Mouse (Mus musculus): ENCODE measurements around the gene Epb42. TPM values are rescaled to one million over a fixed set of nuclear protein-coding genes. Genes with fewer than 3 reads are reported as not detected.

The Epb42 gene
- 0.16 and 0.32 TPM in 2 replicates for polyA plus RNA-seq (2014; fragmentation: Nextera tagmentation; extraction: Ambion mirVana)

DNA sequence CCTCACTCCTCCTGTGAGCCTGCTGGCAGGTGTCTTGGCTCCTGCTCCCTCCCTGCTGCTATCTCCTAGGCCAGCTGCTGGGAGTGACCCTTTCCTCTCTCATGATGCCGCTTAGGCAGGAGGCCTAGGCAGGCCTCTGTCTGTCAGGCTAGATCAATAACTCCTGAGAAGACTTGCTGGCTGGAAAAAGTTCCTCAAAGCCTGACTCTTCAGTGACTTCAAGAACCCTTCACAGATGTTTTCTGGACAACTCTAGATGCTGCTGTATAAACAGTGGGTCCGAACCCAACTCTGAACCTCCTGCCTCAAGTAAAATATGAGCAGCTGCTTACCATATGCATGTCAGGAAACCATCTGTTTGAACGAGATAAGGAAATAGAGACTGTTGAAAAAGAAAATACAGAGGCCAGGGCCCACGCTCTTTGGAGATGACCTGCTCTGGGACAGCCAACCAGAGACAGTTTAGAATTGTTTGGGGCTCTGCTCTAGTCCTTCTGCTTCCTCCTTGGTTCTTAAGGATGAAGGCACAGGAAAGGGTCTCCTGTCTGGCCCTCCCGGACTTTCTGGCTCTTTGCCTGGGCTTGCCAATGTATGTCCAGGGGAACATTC lies at the start of gene Epb42:
TSS of gene Epb42 (minus strand) at position 340 of the 609 bp plus-strand sequence.
- DNase-seq = no peak
- no peaks in the 10 kb centered on the region for H3K36me3 ChIP-seq (ENCODE audit: control insufficient read depth, insufficient read depth, low read length)
- WGBS = 71% methylated on average over 5 of the region's 5 CpGs

DNA sequence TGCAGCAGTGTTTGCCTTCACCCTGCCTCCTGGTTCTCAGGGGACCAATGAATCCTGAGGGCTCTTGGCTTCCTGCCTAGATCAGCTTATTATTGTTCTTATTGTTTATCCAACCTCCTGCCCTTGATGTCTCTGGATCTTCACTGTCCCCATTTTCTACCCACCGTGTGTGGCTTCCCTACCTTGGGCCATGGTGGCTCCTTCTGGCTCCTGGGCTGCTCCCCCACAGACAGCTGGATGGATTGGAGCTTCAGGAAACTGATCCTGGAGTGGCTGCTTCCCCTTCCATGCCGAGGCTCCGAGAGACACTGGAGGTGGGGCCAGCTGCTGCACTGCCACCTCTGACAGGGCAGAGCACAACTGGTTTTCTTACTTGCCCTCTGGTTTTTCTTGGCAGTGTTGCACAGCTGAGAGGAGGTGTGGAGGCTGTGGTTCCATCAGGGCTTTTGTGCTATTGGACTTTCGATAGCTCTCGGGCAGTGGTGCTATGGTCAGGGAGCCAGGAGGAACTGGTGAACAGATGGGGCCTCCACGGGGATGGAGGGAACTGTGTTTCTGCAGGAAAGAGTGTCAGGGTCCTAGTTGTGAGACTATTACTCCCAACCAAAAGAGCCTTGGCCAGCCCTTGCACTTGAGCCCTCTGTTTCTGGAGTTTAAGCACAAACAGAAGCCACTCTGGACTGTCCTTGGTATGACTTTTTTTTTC lies 48.8 kb upstream of the Epb42 start, which contains the start of gene Tgm5:
TSS of gene Tgm5 (minus strand) at position 362 of the 706 bp plus-strand sequence.
- ATAC-seq (ENCODE audit: low FRiP score, low TSS enrichment) = no peak
- Histone ChIP-seq H3K36me3 (ENCODE audit: control insufficient read depth, insufficient read depth, low read length) (no peaks in the 10 kb centered on the region), H3K4me2 (ENCODE audit: low read length) (no peak within 1 kb of the TSS), H3K9me3 (ENCODE audit: control insufficient read depth, low read length) (no peaks in the 10 kb centered on the region), H3K9ac (replicated peaks; ENCODE audit: low read length) (no peak within 1 kb of the TSS), H3K4me3 (replicated peaks; ENCODE audit: low read depth, low read length) (no peak within 1 kb of the TSS), H3K27me3 (ENCODE audit: control insufficient read depth, insufficient read depth, low read length) (no peaks in the 10 kb centered on the region), H3K4me1 (ENCODE audit: control insufficient read depth, insufficient read depth, low read length) (no peaks in the 10 kb centered on the region), H3K27ac (replicated peaks; ENCODE audit: low read depth, low read length) (no peak within 1 kb of the TSS)
- 68% methylated on average over 6 of the region's 6 CpGs for WGBS
- peak; percentile 10 for DNase-seq

More for the DNA sequence above, at the start of gene Epb42:
- Histone ChIP-seq H3K27ac (replicated peaks; ENCODE audit: low read depth, low read length) (no peak within 1 kb of the TSS), H3K4me3 (replicated peaks; ENCODE audit: low read depth, low read length) (no peak within 1 kb of the TSS), H3K9me3 (ENCODE audit: control insufficient read depth, low read length) (no peaks in the 10 kb centered on the region), H3K4me1 (ENCODE audit: control insufficient read depth, insufficient read depth, low read length) (no peaks in the 10 kb centered on the region), H3K27me3 (ENCODE audit: control insufficient read depth, insufficient read depth, low read length) (no peaks in the 10 kb centered on the region), H3K4me2 (ENCODE audit: low read length) (no peak within 1 kb of the TSS), H3K9ac (replicated peaks; ENCODE audit: low read length) (no peak within 1 kb of the TSS)
- ATAC-seq (ENCODE audit: low FRiP score, low TSS enrichment) = no peak

DNA sequence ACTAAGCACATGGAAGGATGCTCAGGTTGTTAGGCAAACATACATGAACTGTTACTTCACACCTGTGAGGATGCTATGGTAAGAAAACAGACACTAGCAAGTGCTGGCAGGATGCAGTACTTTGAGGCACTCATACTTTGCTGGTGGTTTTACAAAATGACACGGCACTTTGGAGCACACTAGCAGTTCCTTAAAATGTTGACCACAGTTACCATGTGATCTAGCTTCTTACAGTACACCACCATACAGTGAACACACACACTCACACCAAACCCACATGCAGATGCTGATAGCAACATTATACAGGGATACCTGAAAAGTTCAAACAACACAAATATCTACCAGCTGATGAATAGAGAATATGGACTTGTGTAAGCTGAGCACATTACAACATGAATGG lies 45.8 kb upstream of the Epb42 start:
- WGBS = 95% methylated on average over 1 of the region's 1 CpGs
- DNase-seq = no peak
- H3K4me3 ChIP-seq (replicated peaks; ENCODE audit: low read depth, low read length) = no peak overlapping the region
- H3K36me3 ChIP-seq (ENCODE audit: control insufficient read depth, insufficient read depth, low read length) = no peaks in the 10 kb centered on the region
- no peak for ATAC-seq (ENCODE audit: low FRiP score, low TSS enrichment)
- H3K9me3 ChIP-seq (ENCODE audit: control insufficient read depth, low read length) = no peaks in the 10 kb centered on the region
- no peaks in the 10 kb centered on the region for H3K27me3 ChIP-seq (ENCODE audit: control insufficient read depth, insufficient read depth, low read length)
- H3K27ac ChIP-seq (replicated peaks; ENCODE audit: low read depth, low read length) = no peak overlapping the region
- H3K4me1 ChIP-seq (ENCODE audit: control insufficient read depth, insufficient read depth, low read length) = no peaks in the 10 kb centered on the region
- H3K4me2 ChIP-seq (ENCODE audit: low read length) = no peak overlapping the region
- H3K9ac ChIP-seq (replicated peaks; ENCODE audit: low read length) = no peak overlapping the region

DNA sequence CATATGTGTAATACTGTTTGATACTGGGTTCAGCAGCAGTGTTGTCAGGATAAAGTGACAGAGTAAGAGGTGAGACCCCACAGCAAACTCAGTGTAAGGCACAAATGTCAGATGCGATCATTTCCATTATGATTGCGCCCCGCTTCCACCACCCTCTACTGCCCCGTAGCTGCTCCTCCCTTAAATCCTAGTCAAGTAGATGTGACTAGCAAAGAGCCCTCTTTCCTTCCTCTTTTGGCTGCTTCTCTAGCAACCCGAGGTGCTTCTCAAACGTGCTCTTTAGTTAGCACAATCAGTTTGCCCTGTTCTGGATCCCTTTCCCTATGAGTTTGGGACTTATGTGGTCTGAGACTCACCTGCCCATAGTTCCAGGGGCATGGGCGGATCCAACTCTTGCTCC lies 37.9 kb upstream of the Epb42 start:
- ATAC-seq (ENCODE audit: low FRiP score, low TSS enrichment) = no peak

DNA sequence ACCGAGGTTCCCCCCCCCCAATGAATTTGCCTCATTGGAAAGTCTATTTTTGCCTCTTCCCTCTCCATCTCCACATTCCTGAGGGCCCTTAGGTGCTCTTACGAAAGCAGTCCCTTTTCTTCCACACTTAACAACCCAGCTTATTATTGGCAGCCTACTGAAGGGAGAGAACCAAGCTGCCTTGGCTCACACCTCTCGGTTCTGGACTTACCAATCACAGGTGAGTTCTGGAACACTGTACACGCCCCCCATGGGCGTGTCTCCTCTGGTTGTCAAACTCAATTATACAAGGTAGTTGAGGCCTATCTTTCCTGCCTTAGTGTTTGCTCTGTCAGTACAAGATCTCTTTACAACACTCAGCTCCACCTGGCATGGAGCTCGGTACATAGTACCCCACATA lies 35.0 kb upstream of the Epb42 start:
- no peak overlapping the region for H3K4me2 ChIP-seq (ENCODE audit: low read length)
- no peaks in the 10 kb centered on the region for H3K36me3 ChIP-seq (ENCODE audit: control insufficient read depth, insufficient read depth, low read length)
- no peak overlapping the region for H3K4me3 ChIP-seq (replicated peaks; ENCODE audit: low read depth, low read length)
- no peaks in the 10 kb centered on the region for H3K27me3 ChIP-seq (ENCODE audit: control insufficient read depth, insufficient read depth, low read length)
- H3K27ac ChIP-seq (replicated peaks; ENCODE audit: low read depth, low read length) = no peak overlapping the region
- DNase-seq = no peak
- 82% methylated on average over 6 of the region's 6 CpGs for WGBS
- H3K9me3 ChIP-seq (ENCODE audit: control insufficient read depth, low read length) = no peaks in the 10 kb centered on the region
- no peak overlapping the region for H3K9ac ChIP-seq (replicated peaks; ENCODE audit: low read length)
- ATAC-seq (ENCODE audit: low FRiP score, low TSS enrichment) = no peak
- no peaks in the 10 kb centered on the region for H3K4me1 ChIP-seq (ENCODE audit: control insufficient read depth, insufficient read depth, low read length)

More for the DNA sequence above, 37.9 kb upstream of the Epb42 start:
- Histone ChIP-seq H3K27ac (replicated peaks; ENCODE audit: low read depth, low read length) (no peak overlapping the region), H3K36me3 (ENCODE audit: control insufficient read depth, insufficient read depth, low read length) (no peaks in the 10 kb centered on the region), H3K4me3 (replicated peaks; ENCODE audit: low read depth, low read length) (no peak overlapping the region), H3K9ac (replicated peaks; ENCODE audit: low read length) (no peak overlapping the region), H3K27me3 (ENCODE audit: control insufficient read depth, insufficient read depth, low read length) (no peaks in the 10 kb centered on the region), H3K9me3 (ENCODE audit: control insufficient read depth, low read length) (no peaks in the 10 kb centered on the region), H3K4me2 (ENCODE audit: low read length) (no peak overlapping the region), H3K4me1 (ENCODE audit: control insufficient read depth, insufficient read depth, low read length) (no peaks in the 10 kb centered on the region)
- 83% methylated on average over 7 of the region's 7 CpGs for WGBS
- no peak for DNase-seq

DNA sequence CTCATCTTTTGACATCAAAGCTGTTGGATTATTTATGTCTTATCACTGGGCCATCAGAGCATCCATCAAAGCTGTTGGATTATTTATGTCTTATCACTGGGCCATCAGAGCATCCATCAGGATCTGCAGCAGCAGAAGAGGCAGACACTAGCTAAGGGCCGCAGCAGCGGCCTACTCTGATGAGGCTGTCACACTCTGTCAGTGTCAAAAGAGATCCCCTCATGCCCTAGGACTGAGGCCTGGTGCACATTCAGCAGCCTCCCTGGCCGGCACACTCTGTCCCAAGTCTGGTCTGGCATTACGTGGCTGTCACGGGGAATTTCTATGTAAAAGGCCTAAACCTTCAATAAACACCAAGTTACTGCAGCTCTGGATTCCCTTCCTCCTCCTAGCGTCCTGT lies 32.6 kb upstream of the Epb42 start:
- H3K36me3 ChIP-seq (ENCODE audit: control insufficient read depth, insufficient read depth, low read length) = no peaks in the 10 kb centered on the region
- H3K4me3 ChIP-seq (replicated peaks; ENCODE audit: low read depth, low read length) = no peak overlapping the region
- ATAC-seq (ENCODE audit: low FRiP score, low TSS enrichment) (no peak), DNase-seq (no peak)
- H3K4me2 ChIP-seq (ENCODE audit: low read length) = no peak overlapping the region
- WGBS = 52% methylated on average over 6 of the region's 6 CpGs
- H3K9ac ChIP-seq (replicated peaks; ENCODE audit: low read length) = no peak overlapping the region
- no peaks in the 10 kb centered on the region for H3K4me1 ChIP-seq (ENCODE audit: control insufficient read depth, insufficient read depth, low read length)
- H3K9me3 ChIP-seq (ENCODE audit: control insufficient read depth, low read length) = no peaks in the 10 kb centered on the region
- H3K27ac ChIP-seq (replicated peaks; ENCODE audit: low read depth, low read length) = no peak overlapping the region
- H3K27me3 ChIP-seq (ENCODE audit: control insufficient read depth, insufficient read depth, low read length) = no peaks in the 10 kb centered on the region

DNA sequence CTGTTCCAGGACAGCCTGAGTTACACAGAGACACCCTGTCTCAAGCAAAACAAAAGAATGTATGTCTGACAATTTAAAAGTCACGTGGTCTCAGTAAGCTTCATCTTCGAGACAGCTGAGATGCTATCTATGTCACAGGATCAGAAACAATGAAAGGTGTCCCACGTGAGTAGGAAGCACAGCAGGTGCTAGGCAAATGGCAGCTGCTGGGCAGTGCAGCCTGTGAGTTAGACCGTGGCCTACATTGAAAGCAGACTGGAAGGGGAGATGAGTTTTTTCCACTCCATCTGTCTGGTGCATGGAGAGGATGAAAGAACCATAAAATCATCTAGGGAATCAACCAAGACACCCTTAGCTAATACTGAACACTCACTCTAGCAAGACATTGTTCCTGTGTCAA lies 30.2 kb upstream of the Epb42 start:
- WGBS = 52% methylated on average over 4 of the region's 4 CpGs
- no peak overlapping the region for H3K9ac ChIP-seq (replicated peaks; ENCODE audit: low read length)

DNA sequence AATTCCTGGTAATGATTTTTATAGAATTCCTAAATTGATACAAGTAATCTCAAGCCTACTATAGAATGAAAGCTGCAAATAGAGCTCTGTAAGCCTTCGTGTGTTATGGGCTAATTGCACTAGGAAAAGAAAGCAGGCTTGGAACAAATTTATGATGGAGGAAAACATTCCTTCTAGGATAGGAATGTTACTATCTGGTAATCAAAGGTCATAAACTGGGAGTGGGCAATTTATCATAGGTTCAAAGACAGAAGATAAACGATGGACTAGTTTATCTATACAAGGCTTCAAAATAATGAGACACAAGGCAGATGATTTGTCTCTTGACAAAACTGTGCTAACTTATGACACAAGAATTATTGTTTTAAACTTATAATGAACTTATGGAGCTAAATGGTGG lies 24.4 kb upstream of the Epb42 start:
- H3K27me3 ChIP-seq (ENCODE audit: control insufficient read depth, insufficient read depth, low read length) = no peaks in the 10 kb centered on the region
- H3K27ac ChIP-seq (replicated peaks; ENCODE audit: low read depth, low read length) = no peak overlapping the region
- no peaks in the 10 kb centered on the region for H3K36me3 ChIP-seq (ENCODE audit: control insufficient read depth, insufficient read depth, low read length)
- DNase-seq (no peak), ATAC-seq (ENCODE audit: low FRiP score, low TSS enrichment) (no peak)
- H3K4me1 ChIP-seq (ENCODE audit: control insufficient read depth, insufficient read depth, low read length) = no peaks in the 10 kb centered on the region
- H3K9me3 ChIP-seq (ENCODE audit: control insufficient read depth, low read length) = no peaks in the 10 kb centered on the region
- 95% methylated on average over 2 of the region's 2 CpGs for WGBS
- no peak overlapping the region for H3K4me2 ChIP-seq (ENCODE audit: low read length)
- no peak overlapping the region for H3K9ac ChIP-seq (replicated peaks; ENCODE audit: low read length)
- no peak overlapping the region for H3K4me3 ChIP-seq (replicated peaks; ENCODE audit: low read depth, low read length)

More for the DNA sequence above, 30.2 kb upstream of the Epb42 start:
- no peak overlapping the region for H3K4me2 ChIP-seq (ENCODE audit: low read length)
- H3K36me3 ChIP-seq (ENCODE audit: control insufficient read depth, insufficient read depth, low read length) = no peaks in the 10 kb centered on the region
- no peak for ATAC-seq (ENCODE audit: low FRiP score, low TSS enrichment)
- H3K9me3 ChIP-seq (ENCODE audit: control insufficient read depth, low read length) = no peaks in the 10 kb centered on the region
- H3K4me3 ChIP-seq (replicated peaks; ENCODE audit: low read depth, low read length) = no peak overlapping the region
- H3K4me1 ChIP-seq (ENCODE audit: control insufficient read depth, insufficient read depth, low read length) = no peaks in the 10 kb centered on the region
- DNase-seq = no peak
- no peaks in the 10 kb centered on the region for H3K27me3 ChIP-seq (ENCODE audit: control insufficient read depth, insufficient read depth, low read length)
- H3K27ac ChIP-seq (replicated peaks; ENCODE audit: low read depth, low read length) = no peak overlapping the region

DNA sequence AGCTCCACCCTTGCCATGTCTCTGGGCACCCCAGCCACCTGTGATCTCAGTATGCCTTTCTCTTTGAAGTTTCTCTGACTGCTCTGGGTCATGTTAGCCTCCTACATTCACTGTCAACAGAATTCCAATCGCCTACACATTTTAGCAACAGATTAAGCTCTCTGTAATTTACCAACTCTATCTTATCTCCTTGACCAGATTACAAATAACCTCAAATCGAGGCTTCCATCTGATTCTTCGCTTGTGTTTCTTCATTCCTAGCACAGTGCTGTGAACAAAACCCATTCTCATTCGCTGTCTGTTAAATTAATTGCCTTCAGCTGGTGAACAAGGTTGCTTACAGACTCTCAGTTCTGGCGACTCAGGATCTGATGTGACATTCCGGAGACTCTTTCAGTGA lies 21.1 kb upstream of the Epb42 start:
- no peaks in the 10 kb centered on the region for H3K4me1 ChIP-seq (ENCODE audit: control insufficient read depth, insufficient read depth, low read length)
- no peak for DNase-seq
- no peak overlapping the region for H3K4me2 ChIP-seq (ENCODE audit: low read length)
- ATAC-seq (ENCODE audit: low FRiP score, low TSS enrichment) = no peak
- no peak overlapping the region for H3K4me3 ChIP-seq (replicated peaks; ENCODE audit: low read depth, low read length)
- H3K27ac ChIP-seq (replicated peaks; ENCODE audit: low read depth, low read length) = no peak overlapping the region
- H3K9me3 ChIP-seq (ENCODE audit: control insufficient read depth, low read length) = no peaks in the 10 kb centered on the region
- H3K9ac ChIP-seq (replicated peaks; ENCODE audit: low read length) = no peak overlapping the region
- H3K36me3 ChIP-seq (ENCODE audit: control insufficient read depth, insufficient read depth, low read length) = no peaks in the 10 kb centered on the region
- WGBS = 80% methylated on average over 6 of the region's 6 CpGs
- no peaks in the 10 kb centered on the region for H3K27me3 ChIP-seq (ENCODE audit: control insufficient read depth, insufficient read depth, low read length)

Data from midbrain, embryonic 14.5 days (tissue).